Mouse (Mus musculus): Measurements from ENCODE around the gene Abhd16a.

Abhd16a gene

GRCm38 (mm10) chr17:35147922-35148639 is 59.0 kb downstream of the Abhd16a start:
- no peak for DNase-seq (ENCODE audit: low spot score)

GRCm38 (mm10) chr17:35152121-35152520 is 63.1 kb downstream of the Abhd16a start:
- no peak for DNase-seq (ENCODE audit: low spot score)

Measured in spleen, adult 12 weeks (tissue).